Mouse (Mus musculus): ENCODE data around the gene Sec14l1. TPM values are rescaled to one million over a fixed set of nuclear protein-coding genes. Genes with fewer than 3 reads are reported as not detected.
"Not testable (repeated sequence)": the region's sequence is repeated elsewhere in the genome, so short reads cannot be mapped to it uniquely, and the experiment has no call there.

Gene Sec14l1
- polyA plus RNA-seq (2015; fragmentation: Nextera tagmentation; extraction: Ambion mirVana), result 63.3 and 65.9 TPM in 2 replicates

GRCm38 (mm10) chr11:117114592-117115345 lies at the start of gene Sec14l1:
Sec14l1 (plus strand) TSS chr11:117115168.
- H3K27ac ChIP-seq, result peak within 1 kb of the TSS; percentile 99
- no peaks in the 10 kb centered on the region for H3K9me3 ChIP-seq
- WGBS, result under 1% methylated on average over 42 of the region's 67 CpGs
- H3K27me3 ChIP-seq, result no peaks in the 10 kb centered on the region
- H3K4me2 ChIP-seq, result peak within 1 kb of the TSS; percentile 68
- peak; percentile 95 for ATAC-seq (ENCODE audit: low FRiP score)
- peaks cover 47% of the 10 kb centered on the region for H3K4me1 ChIP-seq (replicated peaks)
- peaks cover 13% of the 10 kb centered on the region for H3K36me3 ChIP-seq
- peak within 1 kb of the TSS; percentile 86 for H3K4me3 ChIP-seq
- peak within 1 kb of the TSS; percentile 94 for H3K9ac ChIP-seq

- ATAC-seq (ENCODE audit: low FRiP score); H3K9me3 ChIP-seq: not testable (repeated sequence)
- H3K4me1 ChIP-seq (replicated peaks), result peaks cover 22% of the 10 kb centered on the region
Measured at GRCm38 (mm10) chr11:117065602-117066001, 49.4 kb upstream of the Sec14l1 start.

GRCm38 (mm10) chr11:117066738-117067137 lies 48.2 kb upstream of the Sec14l1 start:
- H3K36me3 ChIP-seq, result no peaks in the 10 kb centered on the region
- H3K9me3 ChIP-seq, result no peaks in the 10 kb centered on the region
- H3K4me1 ChIP-seq (replicated peaks), result peaks cover 19% of the 10 kb centered on the region
- 83% methylated on average over 5 of the region's 5 CpGs for WGBS
- H3K4me2 ChIP-seq, result no peak overlapping the region
- no peak overlapping the region for H3K9ac ChIP-seq
- H3K27me3 ChIP-seq, result peaks cover 12% of the 10 kb centered on the region
- H3K27ac ChIP-seq, result no peak overlapping the region
- no peak overlapping the region for H3K4me3 ChIP-seq
- ATAC-seq (ENCODE audit: low FRiP score), result no peak

More at GRCm38 (mm10) chr11:117065602-117066001, 49.4 kb upstream of the Sec14l1 start:
- H3K27ac ChIP-seq, H3K36me3 ChIP-seq, H3K4me3 ChIP-seq, H3K4me2 ChIP-seq, H3K9ac ChIP-seq, H3K27me3 ChIP-seq: not testable (repeated sequence)
- 87% methylated on average over 5 of the region's 5 CpGs for WGBS

- ATAC-seq (ENCODE audit: low FRiP score), result no peak
- Histone ChIP-seq H3K4me2 (no peak overlapping the region), H3K36me3 (no peaks in the 10 kb centered on the region), H3K9me3 (no peaks in the 10 kb centered on the region), H3K4me1 (replicated peaks) (peaks cover 13% of the 10 kb centered on the region), H3K27me3 (peaks cover 13% of the 10 kb centered on the region), H3K4me3 (no peak overlapping the region), H3K9ac (no peak overlapping the region), H3K27ac (no peak overlapping the region)
- WGBS, result 95% methylated on average over 1 of the region's 1 CpGs
Measured at GRCm38 (mm10) chr11:117068332-117068731, 46.6 kb upstream of the Sec14l1 start.

GRCm38 (mm10) chr11:117069027-117069426 lies 45.9 kb upstream of the Sec14l1 start:
- ATAC-seq (ENCODE audit: low FRiP score), result no peak
- no peak overlapping the region for H3K4me3 ChIP-seq
- 86% methylated on average over 3 of the region's 3 CpGs for WGBS

GRCm38 (mm10) chr11:117070711-117071110 lies 44.3 kb upstream of the Sec14l1 start:
- 86% methylated on average over 7 of the region's 7 CpGs for WGBS
- Histone ChIP-seq H3K36me3 (no peaks in the 10 kb centered on the region), H3K4me1 (replicated peaks) (0 out of 2 replicates have a peak, but pooled peaks cover 3% of the 10 kb centered on the region), H3K4me3 (no peak overlapping the region), H3K27ac (no peak overlapping the region), H3K27me3 (peaks cover 13% of the 10 kb centered on the region), H3K9me3 (no peaks in the 10 kb centered on the region), H3K9ac (no peak overlapping the region), H3K4me2 (no peak overlapping the region)
- ATAC-seq (ENCODE audit: low FRiP score), result no peak

More at GRCm38 (mm10) chr11:117069027-117069426, 45.9 kb upstream of the Sec14l1 start:
- Histone ChIP-seq H3K4me2 (no peak overlapping the region), H3K9ac (no peak overlapping the region), H3K27ac (no peak overlapping the region), H3K9me3 (no peaks in the 10 kb centered on the region), H3K36me3 (no peaks in the 10 kb centered on the region), H3K27me3 (peaks cover 13% of the 10 kb centered on the region), H3K4me1 (replicated peaks) (peaks cover 6% of the 10 kb centered on the region; the same call in 1 of the 2 replicates)

GRCm38 (mm10) chr11:117072128-117072527 lies 42.8 kb upstream of the Sec14l1 start:
- H3K27me3 ChIP-seq, result peaks cover 13% of the 10 kb centered on the region
- H3K4me1 ChIP-seq (replicated peaks), result peaks cover 10% of the 10 kb centered on the region
- 0 out of 2 replicates have a peak overlapping the region, but pooled peaks have one; percentile 31 for H3K9ac ChIP-seq
- no peak overlapping the region for H3K27ac ChIP-seq
- no peaks in the 10 kb centered on the region for H3K36me3 ChIP-seq
- H3K4me2 ChIP-seq, result no peak overlapping the region
- H3K4me3 ChIP-seq, result no peak overlapping the region
- ATAC-seq (ENCODE audit: low FRiP score), result 0 out of 2 replicates have a peak, but pooled peaks have one; percentile 29
- H3K9me3 ChIP-seq, result no peaks in the 10 kb centered on the region
- WGBS, result 1% methylated on average over 13 of the region's 13 CpGs

- H3K4me3 ChIP-seq, result no peak overlapping the region
- peaks cover 23% of the 10 kb centered on the region for H3K4me1 ChIP-seq (replicated peaks)
- no peak overlapping the region for H3K4me2 ChIP-seq
- no peak for ATAC-seq (ENCODE audit: low FRiP score)
- 93% methylated on average over 9 of the region's 9 CpGs for WGBS
- H3K27ac ChIP-seq, result no peak overlapping the region
- H3K36me3 ChIP-seq, result peaks cover 8% of the 10 kb centered on the region
- H3K9me3 ChIP-seq, result no peaks in the 10 kb centered on the region
- peaks cover 13% of the 10 kb centered on the region for H3K27me3 ChIP-seq
- H3K9ac ChIP-seq, result no peak overlapping the region
Measured at GRCm38 (mm10) chr11:117073426-117073825, 41.5 kb upstream of the Sec14l1 start.

- H3K9ac ChIP-seq, result peak overlapping the region; percentile 94
- peak; percentile 72 for ATAC-seq (ENCODE audit: low FRiP score)
- no peaks in the 10 kb centered on the region for H3K9me3 ChIP-seq
- peaks cover under 1% of the 10 kb centered on the region for H3K27me3 ChIP-seq
- peak overlapping the region; percentile 87 for H3K4me3 ChIP-seq
- peaks cover 31% of the 10 kb centered on the region for H3K4me1 ChIP-seq (replicated peaks)
- H3K36me3 ChIP-seq, result peaks cover 32% of the 10 kb centered on the region
- H3K27ac ChIP-seq, result peak overlapping the region; percentile 84
- WGBS, result under 1% methylated on average over 54 of the region's 54 CpGs
- H3K4me2 ChIP-seq, result peak overlapping the region; percentile 97
Measured at GRCm38 (mm10) chr11:117076576-117077196, 38.3 kb upstream of the Sec14l1 start.

- Histone ChIP-seq H3K36me3 (peaks cover 32% of the 10 kb centered on the region), H3K4me3 (peak overlapping the region; percentile 87), H3K27ac (peak overlapping the region; percentile 84), H3K9me3 (no peaks in the 10 kb centered on the region), H3K4me2 (peak overlapping the region; percentile 97), H3K4me1 (replicated peaks) (peaks cover 36% of the 10 kb centered on the region), H3K27me3 (no peaks in the 10 kb centered on the region), H3K9ac (peak overlapping the region; percentile 94)
- ATAC-seq (ENCODE audit: low FRiP score), result peak; percentile 17; the same call in 1 of the 2 replicates
- 3% methylated on average over 8 of the region's 8 CpGs for WGBS
Measured at GRCm38 (mm10) chr11:117077227-117077626, 37.7 kb upstream of the Sec14l1 start.

GRCm38 (mm10) chr11:117077902-117078301 lies 37.1 kb upstream of the Sec14l1 start:
- peak overlapping the region; percentile 97 for H3K4me2 ChIP-seq
- ATAC-seq (ENCODE audit: low FRiP score), result no peak
- H3K4me1 ChIP-seq (replicated peaks), result peaks cover 38% of the 10 kb centered on the region
- peaks cover 32% of the 10 kb centered on the region for H3K36me3 ChIP-seq
- WGBS, result 90% methylated on average over 8 of the region's 8 CpGs
- H3K4me3 ChIP-seq, result peak overlapping the region; percentile 87
- H3K9me3 ChIP-seq, result no peaks in the 10 kb centered on the region
- no peaks in the 10 kb centered on the region for H3K27me3 ChIP-seq
- no peak overlapping the region for H3K27ac ChIP-seq
- H3K9ac ChIP-seq, result peak overlapping the region; percentile 94; the same call in 1 of the 2 replicates

- H3K9me3 ChIP-seq, result no peaks in the 10 kb centered on the region
- WGBS, result 94% methylated on average over 12 of the region's 12 CpGs
- H3K4me2 ChIP-seq, result no peak overlapping the region
- ATAC-seq (ENCODE audit: low FRiP score), result no peak
- no peak overlapping the region for H3K4me3 ChIP-seq
- H3K4me1 ChIP-seq (replicated peaks), result peaks cover 42% of the 10 kb centered on the region
- no peaks in the 10 kb centered on the region for H3K27me3 ChIP-seq
- no peak overlapping the region for H3K27ac ChIP-seq
- no peak overlapping the region for H3K9ac ChIP-seq
- H3K36me3 ChIP-seq, result peaks cover 35% of the 10 kb centered on the region
Measured at GRCm38 (mm10) chr11:117078637-117079240, 36.2 kb upstream of the Sec14l1 start.

Measured in hindbrain, embryonic 13.5 days (tissue).